Mouse (Mus musculus) layer of hippocampus, adult 2 months (tissue): ENCODE results near the gene Lyrm4. TPM values are rescaled to one million over a fixed set of nuclear protein-coding genes. Genes with fewer than 3 reads are reported as not detected.
A peak's percentile ranks its signal among the peaks of the same experiment; 100 is the strongest.
"Not testable (repeated sequence)": the region's sequence is repeated elsewhere in the genome, so short reads cannot be mapped to it uniquely, and the experiment has no call there.

Experiments
- DNase-seq, 2 experiments: peaks; one replicate each; pipeline ENCODE4 v3.0.0; 2022; ENCODE audit warnings: low spot score in 2 of 2
- H3K27ac ChIP-seq: fragments of 200-600 bp; 2 replicates; pipeline ENCODE4 v1.8.1; 2022
- H3K4me3 ChIP-seq: fragments of 200-600 bp; 2 replicates; pipeline ENCODE4 v1.8.1; 2022; ENCODE audit warnings: mild to moderate bottlenecking
- CTCF ChIP-seq: fragments of 200-600 bp; conservative IDR thresholded peaks from 2 replicates; pipeline ENCODE4 v1.8.1; 2022; ENCODE audit warnings: antibody characterized with exemption, mild to moderate bottlenecking, moderate library complexity
- total RNA-seq, 2 experiments: library from RNA; stranded (reverse); gene quantifications; 2 replicates each; pipeline ENCODE4 v1.2.3; 2021

The Lyrm4 gene
- total RNA-seq, 2 experiments from 2014 or later: 19.6 to 20.2 TPM

GRCm38 (mm10) chr13:36009981-36010380 is 107.3 kb downstream of the Lyrm4 start:
- DNase-seq: no peak
- Histone ChIP-seq H3K27ac (0 out of 2 replicates have a peak overlapping the region, but pooled peaks have one; percentile 20), H3K4me3 (no peak overlapping the region)
- no peak for TF ChIP-seq CTCF

GRCm38 (mm10) chr13:36000798-36001197 is 116.5 kb downstream of the Lyrm4 start:
- H3K27ac ChIP-seq: no peak overlapping the region
- no peak for DNase-seq
- TF ChIP-seq CTCF: no peak
- no peak overlapping the region for H3K4me3 ChIP-seq

GRCm38 (mm10) chr13:35997606-35998005 is 119.7 kb downstream of the Lyrm4 start:
- H3K4me3 ChIP-seq: no peak overlapping the region
- H3K27ac ChIP-seq: no peak overlapping the region
- TF ChIP-seq CTCF: no peak
- no peak for DNase-seq

- H3K27ac ChIP-seq: peak overlapping the region; percentile 49; the same call in 1 of the 2 replicates
- TF ChIP-seq CTCF: no peak
- H3K4me3 ChIP-seq: no peak overlapping the region
- no peak for DNase-seq
Measured at GRCm38 (mm10) chr13:35995696-35996426, 121.5 kb downstream of the Lyrm4 start.

- Histone ChIP-seq H3K4me3 (no peak overlapping the region), H3K27ac (peak overlapping the region; percentile 49; the same call in 1 of the 2 replicates)
- no peak for DNase-seq
- TF ChIP-seq CTCF: no peak
Measured at GRCm38 (mm10) chr13:35995231-35995630, 122.1 kb downstream of the Lyrm4 start.

- Histone ChIP-seq H3K4me3 (no peak overlapping the region), H3K27ac (peak overlapping the region; percentile 79)
- peak; percentile 40 to 61 for DNase-seq
- no peak for TF ChIP-seq CTCF
Measured at GRCm38 (mm10) chr13:35994067-35994466, 123.3 kb downstream of the Lyrm4 start.

GRCm38 (mm10) chr13:35991185-35991584 is 126.1 kb downstream of the Lyrm4 start:
- DNase-seq, H3K4me3 ChIP-seq, H3K27ac ChIP-seq: not testable (repeated sequence)

GRCm38 (mm10) chr13:35989329-35989728 is 128.0 kb downstream of the Lyrm4 start:
- no peak for DNase-seq
- Histone ChIP-seq H3K27ac (peak overlapping the region; percentile 55; the same call in 1 of the 2 replicates), H3K4me3 (no peak overlapping the region)
- no peak for TF ChIP-seq CTCF

GRCm38 (mm10) chr13:35982985-35983384 is 134.3 kb downstream of the Lyrm4 start:
- no peak overlapping the region for H3K4me3 ChIP-seq
- H3K27ac ChIP-seq: no peak overlapping the region
- TF ChIP-seq CTCF: no peak
- no peak for DNase-seq

GRCm38 (mm10) chr13:35980471-35980870 is 136.9 kb downstream of the Lyrm4 start:
- TF ChIP-seq CTCF: no peak
- DNase-seq: peak in 1 of 2 experiments; percentile 34
- Histone ChIP-seq H3K27ac (peak overlapping the region; percentile 84), H3K4me3 (no peak overlapping the region)

- H3K4me3 ChIP-seq: no peak overlapping the region
Measured at GRCm38 (mm10) chr13:35976912-35977311, 140.4 kb downstream of the Lyrm4 start.

GRCm38 (mm10) chr13:35969829-35970228 is 147.5 kb downstream of the Lyrm4 start:
- no peak for DNase-seq
- no peak for TF ChIP-seq CTCF
- peak overlapping the region; percentile 87 for H3K27ac ChIP-seq
- peak overlapping the region; percentile 56 for H3K4me3 ChIP-seq

More at GRCm38 (mm10) chr13:35976912-35977311, 140.4 kb downstream of the Lyrm4 start:
- no peak for DNase-seq
- no peak overlapping the region; the same call in 1 of the 2 replicates for H3K27ac ChIP-seq
- TF ChIP-seq CTCF: no peak

- peak overlapping the region; percentile 56 for H3K4me3 ChIP-seq
- no peak for TF ChIP-seq CTCF
- no peak for DNase-seq
- H3K27ac ChIP-seq: peak overlapping the region; percentile 87
Measured at GRCm38 (mm10) chr13:35969431-35969721, 147.9 kb downstream of the Lyrm4 start.
